Mouse (Mus musculus) T-cell, adult 66 days (primary cell): ENCODE results near the gene Bdkrb2. TPM values are rescaled to one million over a fixed set of nuclear protein-coding genes. Genes with fewer than 3 reads are reported as not detected.

Source experiments
- total RNA-seq, 2 experiments: library from RNA; stranded (reverse); gene quantifications; 3 replicates in 1 of 2; 4 replicates in 1 of 2; pipeline ENCODE4 v1.2.4; 2023

Gene Bdkrb2
- not detected for total RNA-seq

GRCm38 (mm10) chr12:105562936-105563680, at the start of gene Bdkrb2:
Bdkrb2 (plus strand) TSS chr12:105563226.

GRCm38 (mm10) chr12:105602581-105603210, 39.7 kb downstream of the Bdkrb2 start, which contains the start of gene Bdkrb1:
Bdkrb1 (plus strand) TSS chr12:105603085.

Other genes with a start within 250 kb of the Bdkrb2 start
- gene Tunar, start 229.4 kb upstream of the Bdkrb2 start, total RNA-seq = not detected
- gene D430019H16Rik, start 109.4 kb upstream of the Bdkrb2 start, total RNA-seq = under 1 TPM; 0.09 to 0.12 TPM
- gene Bdkrb1, start 39.9 kb downstream of the Bdkrb2 start, total RNA-seq = not detected
- 10 to 100 TPM; 12.9 to 16.9 TPM for gene Gskip, start 121.6 kb downstream of the Bdkrb2 start, total RNA-seq
- gene Atg2b, start 122.0 kb downstream of the Bdkrb2 start, total RNA-seq = 10 to 100 TPM; 44.9 to 45.8 TPM
- gene Ak7, start 142.8 kb downstream of the Bdkrb2 start, total RNA-seq = under 1 TPM in 1 of 2 experiments, not detected in 1; 0.65 TPM
- gene Papola, start 221.5 kb downstream of the Bdkrb2 start, total RNA-seq = 100 to 1,000 TPM; 198 to 210 TPM